Mouse (Mus musculus) heart, embryonic 15.5 days (tissue): Measurements from ENCODE around the gene Clmp. TPM values are rescaled to one million over a fixed set of nuclear protein-coding genes. Genes with fewer than 3 reads are reported as not detected.
"Not testable (repeated sequence)": the region's sequence is repeated elsewhere in the genome, so short reads cannot be mapped to it uniquely, and the experiment has no call there.

Source experiments
- ATAC-seq: fragments of 200-750 bp; cut with Nextera tagmentation; replicated peaks from 2 replicates; pipeline ENCODE4 v1.8.0; 2017; ENCODE audit warnings: low read depth, moderate TSS enrichment; ENCODE audit not compliant: insufficient number of reproducible peaks, insufficient read depth, low FRiP score
- H3K27ac ChIP-seq: fragments of 300-500 bp; sonication (generic); 2 replicates; pipeline ENCODE4 v1.5.1; 2015; ENCODE audit warnings: mild to moderate bottlenecking, inconsistent platforms
- H3K27me3 ChIP-seq: fragments of 300-500 bp; sonication (generic); 2 replicates; pipeline ENCODE4 v1.6.1; 2015; ENCODE audit warnings: inconsistent platforms
- H3K36me3 ChIP-seq: fragments of 300-500 bp; sonication (generic); 2 replicates; pipeline ENCODE4 v1.6.1; 2015; ENCODE audit warnings: mild to moderate bottlenecking, inconsistent platforms
- H3K4me1 ChIP-seq: fragments of 300-500 bp; sonication (generic); replicated peaks from 2 replicates; pipeline ENCODE4 v1.6.1; 2015; ENCODE audit warnings: inconsistent platforms
- H3K4me2 ChIP-seq: fragments of 300-500 bp; sonication (generic); 2 replicates; pipeline ENCODE4 v1.6.1; 2015; ENCODE audit warnings: inconsistent platforms, mild to moderate bottlenecking, moderate library complexity
- H3K4me3 ChIP-seq: fragments of 300-500 bp; sonication (generic); 2 replicates; pipeline ENCODE4 v1.5.1; 2015; ENCODE audit warnings: mild to moderate bottlenecking, inconsistent platforms
- H3K9ac ChIP-seq: fragments of 300-500 bp; sonication (generic); 2 replicates; pipeline ENCODE4 v1.6.1; 2015; ENCODE audit warnings: mild to moderate bottlenecking, inconsistent platforms
- H3K9me3 ChIP-seq: fragments of 300-500 bp; sonication (generic); replicated peaks from 2 replicates; pipeline ENCODE4 v1.6.1; 2016; ENCODE audit warnings: inconsistent platforms
- WGBS: fragments of 180-500 bp; shearing (Covaris S2); methylation state at CpG from one replicate; pipeline ENCODE4 v1.1.7; 2015; ENCODE audit warnings: mixed read lengths; 5-methylcytosine and 5-hydroxymethylcytosine counted together
- polyA plus RNA-seq: library from polyadenylated mRNA; unstranded; fragments of >200 nt; fragmentation: Nextera tagmentation; extraction: Ambion mirVana; gene quantifications from 2 replicates; pipeline ENCODE4 v1.2.1, GENCODE M21; 2015

The Clmp gene
- polyA plus RNA-seq, 1 experiment from 2014 or later = 7.9 TPM

GRCm38 (mm10) chr9:40795562-40795961 is 109.8 kb downstream of the Clmp start:
- Histone ChIP-seq H3K27me3 (no peaks in the 10 kb centered on the region), H3K27ac (peak overlapping the region; percentile 63; the same call in 1 of the 2 replicates), H3K4me2 (no peak overlapping the region), H3K4me1 (peaks cover 24% of the 10 kb centered on the region), H3K9me3 (no peaks in the 10 kb centered on the region), H3K36me3 (no peaks in the 10 kb centered on the region), H3K9ac (no peak overlapping the region), H3K4me3 (no peak overlapping the region)
- 36% methylated on average over 2 of the region's 2 CpGs for WGBS
- no peak for ATAC-seq

- H3K27ac ChIP-seq = peak overlapping the region; percentile 63
- no peak for ATAC-seq
- no peaks in the 10 kb centered on the region for H3K9me3 ChIP-seq
- H3K36me3 ChIP-seq = no peaks in the 10 kb centered on the region
- no peak overlapping the region for H3K4me2 ChIP-seq
- no peaks in the 10 kb centered on the region for H3K27me3 ChIP-seq
- no peak overlapping the region for H3K4me3 ChIP-seq
- 39% methylated on average over 4 of the region's 4 CpGs for WGBS
- H3K9ac ChIP-seq = no peak overlapping the region
- peaks cover 24% of the 10 kb centered on the region for H3K4me1 ChIP-seq
Observed at GRCm38 (mm10) chr9:40796054-40796453, 110.3 kb downstream of the Clmp start.

GRCm38 (mm10) chr9:40798247-40798960 is 112.6 kb downstream of the Clmp start:
- Histone ChIP-seq H3K27me3 (no peaks in the 10 kb centered on the region), H3K4me1 (peaks cover 28% of the 10 kb centered on the region), H3K9ac (no peak overlapping the region), H3K4me3 (no peak overlapping the region), H3K4me2 (no peak overlapping the region), H3K27ac (peak overlapping the region; percentile 95), H3K9me3 (no peaks in the 10 kb centered on the region), H3K36me3 (peaks cover 1% of the 10 kb centered on the region)
- 65% methylated on average over 9 of the region's 9 CpGs for WGBS
- no peak for ATAC-seq

GRCm38 (mm10) chr9:40799112-40799511 is 113.3 kb downstream of the Clmp start:
- ATAC-seq = no peak
- Histone ChIP-seq H3K4me1 (peaks cover 35% of the 10 kb centered on the region), H3K4me2 (peak overlapping the region; percentile 64; the same call in 1 of the 2 replicates), H3K9ac (0 out of 2 replicates have a peak overlapping the region, but pooled peaks have one; percentile 14), H3K27me3 (no peaks in the 10 kb centered on the region), H3K4me3 (no peak overlapping the region), H3K9me3 (no peaks in the 10 kb centered on the region), H3K27ac (peak overlapping the region; percentile 95), H3K36me3 (peaks cover 8% of the 10 kb centered on the region)
- 57% methylated on average over 3 of the region's 3 CpGs for WGBS

GRCm38 (mm10) chr9:40799837-40800501 is 114.2 kb downstream of the Clmp start:
- WGBS = under 1% methylated on average over 30 of the region's 30 CpGs
- no peaks in the 10 kb centered on the region for H3K9me3 ChIP-seq
- H3K9ac ChIP-seq = peak overlapping the region; percentile 72
- peak overlapping the region; percentile 75 for H3K4me3 ChIP-seq
- H3K27me3 ChIP-seq = no peaks in the 10 kb centered on the region
- peak overlapping the region; percentile 95 for H3K27ac ChIP-seq
- H3K4me1 ChIP-seq = peaks cover 40% of the 10 kb centered on the region
- peak overlapping the region; percentile 64 for H3K4me2 ChIP-seq
- ATAC-seq = peak; percentile 14
- H3K36me3 ChIP-seq = peaks cover 14% of the 10 kb centered on the region

- Histone ChIP-seq H3K4me3 (peak within 1 kb of the TSS; percentile 75), H3K36me3 (peaks cover 24% of the 10 kb centered on the region), H3K27ac (peak within 1 kb of the TSS; percentile 95), H3K4me1 (peaks cover 43% of the 10 kb centered on the region), H3K27me3 (no peaks in the 10 kb centered on the region), H3K9ac (peak within 1 kb of the TSS; percentile 92), H3K4me2 (peak within 1 kb of the TSS; percentile 64), H3K9me3 (no peaks in the 10 kb centered on the region)
- peak; percentile 93 for ATAC-seq
- under 1% methylated on average over 80 of the region's 83 CpGs for WGBS
Observed at GRCm38 (mm10) chr9:40800675-40801612, 115.2 kb downstream of the Clmp start, which contains the start of gene Hspa8. Gene Hspa8, plus strand, starts transcription at chr9:40800984.

GRCm38 (mm10) chr9:40801614-40802532 is 116.1 kb downstream of the Clmp start:
- Histone ChIP-seq H3K9ac (peak overlapping the region; percentile 92), H3K4me3 (peak overlapping the region; percentile 75), H3K4me2 (peak overlapping the region; percentile 64), H3K36me3 (peaks cover 32% of the 10 kb centered on the region), H3K4me1 (peaks cover 50% of the 10 kb centered on the region), H3K27ac (peak overlapping the region; percentile 90)
- under 1% methylated on average over 27 of the region's 28 CpGs for WGBS
- ATAC-seq = peak; percentile 0; the same call in 1 of the 2 replicates
- H3K9me3 ChIP-seq, H3K27me3 ChIP-seq: not testable (repeated sequence)

- H3K27ac ChIP-seq, H3K27me3 ChIP-seq, ATAC-seq, H3K9me3 ChIP-seq: not testable (repeated sequence)
- WGBS = 2% methylated on average over 8 of the region's 8 CpGs
- Histone ChIP-seq H3K4me1 (peaks cover 56% of the 10 kb centered on the region), H3K9ac (peak overlapping the region; percentile 92), H3K36me3 (peaks cover 32% of the 10 kb centered on the region), H3K4me3 (peak overlapping the region; percentile 75), H3K4me2 (peak overlapping the region; percentile 64)
Observed at GRCm38 (mm10) chr9:40802533-40802875, 116.7 kb downstream of the Clmp start.

GRCm38 (mm10) chr9:40804576-40804975 is 118.8 kb downstream of the Clmp start:
- Histone ChIP-seq H3K4me3 (peak overlapping the region; percentile 11; the same call in 1 of the 2 replicates), H3K4me2 (peak overlapping the region; percentile 19; the same call in 1 of the 2 replicates), H3K36me3 (peaks cover 32% of the 10 kb centered on the region), H3K4me1 (peaks cover 50% of the 10 kb centered on the region)
- H3K27me3 ChIP-seq, ATAC-seq, H3K27ac ChIP-seq, H3K9ac ChIP-seq, H3K9me3 ChIP-seq: not testable (repeated sequence)
- 59% methylated on average over 3 of the region's 3 CpGs for WGBS

- peak overlapping the region; percentile 31; the same call in 1 of the 2 replicates for H3K9ac ChIP-seq
- 0 out of 2 replicates have a peak overlapping the region, but pooled peaks have one; percentile 77 for H3K27ac ChIP-seq
- peak overlapping the region; percentile 19 for H3K4me2 ChIP-seq
- WGBS = 33% methylated on average over 2 of the region's 2 CpGs
- no peak for ATAC-seq
- H3K9me3 ChIP-seq = no peaks in the 10 kb centered on the region
- peaks cover 32% of the 10 kb centered on the region for H3K36me3 ChIP-seq
- no peak overlapping the region for H3K4me3 ChIP-seq
- H3K4me1 ChIP-seq = peaks cover 48% of the 10 kb centered on the region
- H3K27me3 ChIP-seq = no peaks in the 10 kb centered on the region
Observed at GRCm38 (mm10) chr9:40805263-40805662, 119.5 kb downstream of the Clmp start.
